Mouse (Mus musculus) layer of hippocampus, postnatal 10 days (tissue): ENCODE measurements at regions not wholly inside any gene's neighbourhood (a gene's known extent, or its start where the extent isn't known, plus 50 kb on each side); places are given as distances from the start of the nearest gene placed in this dataset.
A peak's percentile ranks its signal among the peaks of the same experiment; 100 is the strongest.

Source experiments
- DNase-seq, 2 experiments: peaks; one replicate each; pipeline ENCODE4 v3.0.0; 2021; ENCODE audit warnings: low spot score in 2 of 2

- no peak for DNase-seq
These were observed 67.0 kb upstream of the Ssx2ip start for GRCm38 (mm10) chr3:146337429-146337828.

DNA sequence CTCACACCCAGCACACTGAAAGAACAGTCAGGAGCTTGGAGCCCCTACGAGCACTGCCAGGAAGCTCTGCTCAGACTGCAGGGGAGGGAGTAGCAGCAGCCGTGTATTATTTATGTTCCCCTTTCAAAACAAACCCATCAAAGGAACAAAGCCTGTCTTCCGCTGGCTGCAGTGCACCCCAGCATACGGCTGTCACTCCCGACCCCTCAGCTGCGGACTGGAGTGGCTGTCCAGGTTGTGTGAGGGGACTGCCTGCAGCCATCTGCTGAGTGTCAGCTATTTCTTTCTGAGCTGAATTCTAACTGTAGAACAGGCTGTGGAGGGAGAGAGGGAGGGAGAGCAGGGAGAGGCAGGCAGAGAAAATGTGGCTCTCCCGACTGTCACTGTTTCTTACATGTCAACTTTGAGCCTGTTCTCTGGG lies 66.6 kb upstream of the Ssx2ip start:
- peak; percentile 51 to 62 for DNase-seq

DNA sequence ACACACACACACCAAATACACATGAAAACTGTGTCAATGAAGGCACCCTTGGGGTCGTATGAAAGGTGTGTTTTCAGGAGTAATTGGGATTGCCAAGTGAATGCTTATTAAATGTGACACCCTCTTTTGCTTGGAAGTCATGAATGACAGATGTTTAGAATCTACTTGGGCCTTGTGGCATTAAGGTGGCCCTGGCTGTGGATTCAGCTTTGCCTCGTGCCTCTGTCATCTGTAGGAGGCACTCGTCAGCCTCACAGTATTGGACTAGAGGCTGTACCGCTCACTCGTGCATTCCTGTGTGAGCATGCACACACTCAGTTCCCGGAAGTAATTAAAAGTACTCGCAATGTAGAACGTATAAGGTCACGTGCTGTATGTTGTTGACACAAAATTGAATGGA lies 66.0 kb upstream of the Ssx2ip start:
- no peak for DNase-seq

GRCm38 (mm10) chr3:146340316-146341055 lies 64.0 kb upstream of the Ssx2ip start:
- no peak for DNase-seq

- no peak for DNase-seq
These were observed 62.6 kb upstream of the Ssx2ip start for GRCm38 (mm10) chr3:146341652-146342340.

DNA sequence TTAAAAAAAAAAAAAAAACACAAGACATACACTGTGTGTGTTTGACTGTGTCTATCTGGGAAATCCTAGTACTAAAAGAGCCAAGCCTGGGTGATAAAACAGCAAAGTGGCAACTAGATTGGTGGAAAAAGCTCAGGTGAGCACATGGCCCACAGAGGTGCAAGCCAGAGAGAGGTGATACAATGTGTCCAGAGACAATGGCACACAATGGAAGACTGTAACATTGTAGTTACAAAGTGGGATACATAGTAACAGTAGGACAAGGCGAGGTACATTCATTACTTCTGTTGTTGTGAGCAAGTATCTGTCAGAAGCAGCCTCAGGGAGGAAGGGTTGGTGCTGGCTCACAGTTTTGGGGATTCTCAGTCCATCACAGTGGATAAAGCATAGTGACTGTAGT lies 61.7 kb upstream of the Ssx2ip start:
- no peak for DNase-seq

DNA sequence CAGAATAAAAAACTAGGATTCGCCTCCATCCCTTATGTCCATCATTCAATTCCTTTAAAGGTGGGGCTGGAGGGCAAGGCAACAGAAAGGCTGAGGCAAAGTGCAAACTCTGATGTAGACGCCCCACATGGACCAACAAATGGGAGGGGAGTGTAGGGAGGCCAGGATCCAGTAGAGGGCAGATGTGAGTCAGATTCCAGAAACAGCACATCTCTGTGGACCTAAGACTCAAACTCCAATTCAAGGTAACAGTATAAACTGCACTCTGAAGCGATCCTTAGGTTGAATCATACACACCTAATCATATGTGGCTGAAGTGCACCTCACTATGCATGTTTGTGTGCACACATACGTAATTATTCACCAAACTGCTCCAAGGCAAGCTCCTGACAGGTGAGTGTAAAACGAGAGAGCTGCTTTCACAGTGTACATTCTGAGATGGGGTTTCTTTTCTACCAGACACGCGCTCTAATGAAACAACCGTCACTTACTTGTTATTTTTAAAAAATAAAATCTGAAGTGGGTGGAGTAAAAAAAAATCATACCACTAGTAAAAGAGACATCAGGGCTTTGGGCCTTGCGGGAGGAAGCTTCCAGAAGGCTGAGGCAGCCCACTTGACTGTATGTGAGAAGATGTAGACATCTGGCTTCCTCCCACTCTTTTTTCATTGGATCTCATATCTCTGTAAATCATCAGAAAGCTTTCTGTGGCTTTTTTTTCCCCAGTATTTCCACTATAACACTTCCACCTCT lies 60.6 kb upstream of the Ssx2ip start:
- peak; percentile 76 to 79 for DNase-seq

- DNase-seq: no peak
These were observed 59.9 kb upstream of the Ssx2ip start for GRCm38 (mm10) chr3:146344402-146345025.

DNA sequence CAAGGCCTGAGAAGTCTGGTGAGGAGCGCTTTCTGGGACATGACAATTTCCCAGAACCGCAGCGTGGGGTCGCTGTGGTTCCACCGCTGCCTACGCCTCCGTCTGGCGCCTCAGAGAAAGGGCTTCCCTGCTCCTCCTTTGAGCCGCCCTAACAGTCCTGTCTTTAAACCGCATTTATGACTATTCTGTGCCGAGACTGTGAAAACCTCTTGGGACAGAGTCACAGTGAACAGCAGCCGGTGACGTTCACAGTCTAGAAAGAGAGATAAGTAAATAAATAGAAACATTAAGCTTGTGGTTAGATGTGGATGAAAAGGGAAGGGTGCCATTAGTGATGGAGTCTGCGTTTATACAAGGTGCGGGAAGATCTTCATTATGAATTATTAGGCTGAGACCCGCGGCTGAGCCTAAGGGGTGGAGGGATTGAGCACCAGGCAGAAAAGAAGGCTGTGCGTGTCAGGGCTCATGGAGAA lies 59.1 kb upstream of the Ssx2ip start:
- peak; percentile 73 to 79 for DNase-seq

DNA sequence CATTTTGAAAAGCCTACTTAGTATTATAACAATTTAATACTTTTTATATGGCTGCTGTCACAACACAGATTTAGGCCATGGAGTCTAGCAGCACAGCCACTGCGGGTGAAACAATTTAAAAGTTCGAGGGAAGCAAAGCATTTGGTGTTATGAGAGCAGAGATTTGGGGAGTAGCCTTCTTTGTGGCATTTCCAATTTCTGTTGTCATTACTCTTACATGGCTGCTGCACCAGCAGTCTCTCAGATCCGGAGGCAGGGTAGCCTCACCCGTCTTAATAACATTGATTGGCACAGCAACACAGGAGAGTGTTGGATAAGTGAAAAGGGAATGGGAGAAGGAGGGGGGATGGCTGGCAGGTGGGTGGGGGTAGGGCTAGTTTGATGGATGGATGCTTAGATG lies 58.5 kb upstream of the Ssx2ip start:
- DNase-seq: no peak

DNA sequence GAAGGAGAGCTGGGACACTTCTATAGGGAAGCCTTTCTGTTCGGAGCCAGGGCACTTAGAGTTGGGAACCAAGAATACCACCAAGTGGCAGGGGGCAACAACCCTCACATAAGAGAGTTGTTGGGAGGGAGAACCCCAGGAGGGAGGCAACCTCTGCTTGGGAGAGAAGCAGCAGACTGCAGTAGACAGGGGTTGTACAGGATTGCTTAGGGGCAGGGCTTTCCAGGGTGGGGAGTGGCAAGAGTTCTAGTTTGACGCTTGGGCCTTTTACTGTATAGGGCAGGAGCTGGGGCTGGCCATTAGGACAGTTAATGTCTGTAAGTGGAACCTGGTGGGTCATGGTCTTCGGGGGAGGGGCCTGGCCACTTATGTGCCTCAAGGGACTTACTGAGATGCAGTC lies 57.1 kb upstream of the Ssx2ip start:
- no peak for DNase-seq

DNA sequence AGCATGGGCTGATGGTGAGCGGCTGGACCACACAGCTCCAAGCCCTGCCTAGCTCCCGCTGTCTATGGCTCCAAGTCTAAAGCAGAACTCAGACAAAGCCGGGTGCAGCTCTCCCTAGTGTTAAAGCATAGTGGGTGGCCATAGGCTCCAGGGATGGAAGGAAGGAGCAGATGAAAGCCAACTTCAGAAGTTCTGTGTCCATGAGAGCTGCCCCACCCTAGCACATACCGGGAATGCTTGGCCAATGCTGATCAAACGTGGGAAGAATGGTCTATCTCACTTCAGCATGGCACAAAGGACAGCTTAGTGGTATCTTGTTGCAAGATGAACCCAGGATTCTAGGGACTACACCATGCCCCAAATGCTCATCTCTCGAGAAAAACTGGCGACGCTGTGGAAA lies 55.5 kb upstream of the Ssx2ip start:
- no peak for DNase-seq

DNA sequence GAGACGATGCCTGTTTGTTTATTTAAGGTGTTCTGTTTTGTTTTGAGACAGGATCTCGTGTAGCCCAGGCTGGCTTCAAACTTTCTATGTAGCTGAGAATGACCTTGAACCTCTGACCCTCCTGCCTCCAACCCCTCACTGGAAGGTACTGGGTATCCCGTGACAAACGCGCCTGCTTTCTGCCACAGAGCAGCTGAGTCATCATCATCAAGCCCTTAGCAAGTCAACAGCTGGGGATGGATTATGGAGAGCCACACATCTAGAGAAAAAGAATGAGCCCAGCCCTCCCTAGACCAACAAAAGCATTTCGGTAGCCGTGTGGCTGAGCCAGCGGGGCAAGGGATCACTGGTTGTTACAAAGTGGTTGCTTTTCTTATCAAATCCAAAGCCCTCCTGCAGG lies 55.0 kb upstream of the Ssx2ip start:
- DNase-seq: no peak

DNA sequence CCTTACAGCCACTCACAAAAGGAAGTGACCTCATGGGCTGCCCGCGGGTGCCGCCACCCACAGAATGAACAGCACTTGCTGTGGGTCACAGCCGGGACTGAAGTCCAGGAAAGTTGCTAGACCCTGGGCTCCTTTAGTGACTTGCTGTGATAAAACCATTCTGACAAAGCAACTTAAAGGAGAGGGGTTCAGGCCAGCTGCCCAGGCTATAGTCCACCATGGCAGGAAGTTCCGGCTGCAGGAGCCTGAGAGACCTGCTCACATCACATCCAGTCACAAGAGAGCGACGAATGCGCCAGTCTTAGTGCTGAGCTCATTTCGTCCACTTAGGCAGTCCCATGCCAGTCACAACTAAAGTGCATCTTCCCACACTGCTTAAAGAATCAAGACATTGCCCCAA lies 54.3 kb upstream of the Ssx2ip start:
- DNase-seq: no peak

DNA sequence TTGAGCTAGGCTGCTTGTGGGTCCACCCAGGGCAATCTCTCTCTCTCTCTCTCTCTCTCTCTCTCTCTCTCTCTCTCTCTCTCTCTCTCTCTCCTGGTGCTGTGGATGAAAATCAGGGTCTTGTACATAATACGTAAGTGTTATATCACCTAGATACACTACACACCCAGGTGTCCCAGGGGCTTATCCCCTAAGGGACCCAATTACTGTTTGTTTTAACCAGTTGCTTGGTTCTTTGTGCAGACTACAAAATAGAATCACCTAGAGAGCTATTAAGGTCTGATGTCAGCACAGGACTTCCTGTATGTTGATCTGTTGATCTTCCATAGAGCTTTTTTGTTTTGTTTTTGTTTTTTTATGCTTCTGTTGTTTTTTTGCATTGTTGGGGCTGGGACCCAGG lies 53.0 kb upstream of the Ssx2ip start:
- DNase-seq: no peak

DNA sequence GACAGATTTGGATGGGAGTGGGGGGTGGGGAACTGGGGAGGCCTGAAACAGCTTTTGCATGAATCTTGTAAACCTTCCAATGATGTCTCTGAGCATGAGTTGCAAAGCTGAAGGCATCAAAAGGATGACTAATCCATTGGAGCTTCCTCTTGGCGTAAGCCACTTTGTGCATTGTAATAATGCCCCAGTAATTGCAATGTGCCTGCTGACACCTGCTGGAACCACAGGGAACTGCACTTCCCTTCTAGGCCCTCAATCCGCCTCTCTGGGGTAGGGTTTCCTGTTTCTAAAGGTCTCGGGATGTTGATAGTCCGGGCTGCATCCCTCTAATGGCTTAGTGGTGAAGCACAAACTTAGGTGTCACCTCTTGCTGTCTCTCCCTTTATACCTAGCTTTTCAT lies 52.3 kb upstream of the Ssx2ip start:
- no peak for DNase-seq

GRCm38 (mm10) chr3:146353961-146354360 lies 50.5 kb upstream of the Ssx2ip start:
- DNase-seq: no peak
